Mouse (Mus musculus): ENCODE measurements around the gene Arid5b.

Gene Arid5b

GRCm38 (mm10) chr10:68278632-68279361, at the start of gene Arid5b:
Gene Arid5b (minus strand): TSS chr10:68278740.
- DNase-seq, result peak; percentile 81

DNA sequence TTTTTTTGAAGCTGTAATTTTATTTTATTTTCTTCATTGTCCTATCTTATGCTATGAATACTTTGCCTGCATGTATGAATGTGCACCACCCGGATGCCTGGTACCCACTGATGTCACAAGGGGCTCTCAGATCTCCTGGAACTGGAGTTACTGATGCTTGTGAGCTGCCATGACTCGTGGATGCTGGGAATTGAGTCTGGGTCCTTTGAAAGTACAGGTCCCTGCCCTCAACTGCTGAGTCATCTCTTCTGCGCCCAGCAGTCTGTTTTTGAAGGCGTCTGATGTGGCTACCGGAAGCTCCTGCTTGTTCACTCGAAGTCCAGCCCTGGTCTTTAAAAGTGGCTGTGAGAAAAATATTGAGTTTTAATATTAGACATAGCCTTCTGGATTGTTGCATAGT, 46.8 kb upstream of the Arid5b start:
- no peak for DNase-seq

GRCm38 (mm10) chr10:68324061-68324460, 45.5 kb upstream of the Arid5b start:
- DNase-seq, result no peak

DNA sequence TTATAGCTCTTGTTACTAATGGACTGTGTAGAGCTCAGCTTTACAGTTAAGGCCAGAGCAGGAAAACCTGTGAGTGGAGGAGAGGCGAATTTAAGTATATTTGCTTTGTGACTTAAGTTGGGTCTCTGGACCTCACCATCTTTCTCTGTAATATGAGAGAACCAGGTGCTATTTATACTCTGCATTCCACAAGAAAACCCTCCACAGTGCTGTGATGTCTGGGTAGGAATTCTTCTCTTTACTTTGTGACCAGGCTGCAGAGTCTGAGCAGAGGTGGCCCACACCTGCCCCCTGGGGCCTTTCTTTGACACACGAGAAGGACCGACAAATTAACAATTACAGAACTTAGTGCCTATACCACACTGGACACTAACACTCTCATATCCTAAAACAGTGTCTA, 44.6 kb upstream of the Arid5b start:
- no peak for DNase-seq

- no peak for DNase-seq
Measured at GRCm38 (mm10) chr10:68320986-68321385, 42.4 kb upstream of the Arid5b start.

- DNase-seq, result no peak
Measured at GRCm38 (mm10) chr10:68320496-68320895, 42.0 kb upstream of the Arid5b start.

GRCm38 (mm10) chr10:68319438-68319837, 40.9 kb upstream of the Arid5b start:
- DNase-seq, result peak; percentile 18

- peak; percentile 22 for DNase-seq
Measured at GRCm38 (mm10) chr10:68318438-68318979, 40.0 kb upstream of the Arid5b start.

- DNase-seq, result no peak
Measured at GRCm38 (mm10) chr10:68312734-68313133, 34.2 kb upstream of the Arid5b start.

DNA sequence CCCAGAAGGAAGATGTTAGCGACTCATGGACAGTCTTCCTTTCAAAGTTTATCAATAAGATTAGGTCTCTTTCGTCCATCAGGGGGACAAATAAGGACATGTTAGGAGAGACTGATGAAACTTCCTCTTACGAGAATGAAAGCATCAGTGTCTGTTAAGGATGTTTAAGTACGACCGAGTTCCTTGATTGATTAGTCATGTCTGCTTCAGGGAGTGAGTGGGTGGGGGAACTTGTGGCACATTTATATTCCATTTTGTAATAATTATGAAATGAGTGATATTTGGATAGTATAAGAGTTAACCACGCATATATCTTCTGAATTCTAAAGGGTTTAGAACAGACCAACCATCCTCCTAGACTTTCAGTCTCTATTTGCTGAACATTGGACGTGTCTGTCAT, 22.5 kb upstream of the Arid5b start:
- DNase-seq, result no peak

GRCm38 (mm10) chr10:68289465-68289864, 10.9 kb upstream of the Arid5b start:
- DNase-seq, result no peak

- DNase-seq, result peak; percentile 92
Measured at GRCm38 (mm10) chr10:68282466-68283391, 4.2 kb upstream of the Arid5b start.

DNA sequence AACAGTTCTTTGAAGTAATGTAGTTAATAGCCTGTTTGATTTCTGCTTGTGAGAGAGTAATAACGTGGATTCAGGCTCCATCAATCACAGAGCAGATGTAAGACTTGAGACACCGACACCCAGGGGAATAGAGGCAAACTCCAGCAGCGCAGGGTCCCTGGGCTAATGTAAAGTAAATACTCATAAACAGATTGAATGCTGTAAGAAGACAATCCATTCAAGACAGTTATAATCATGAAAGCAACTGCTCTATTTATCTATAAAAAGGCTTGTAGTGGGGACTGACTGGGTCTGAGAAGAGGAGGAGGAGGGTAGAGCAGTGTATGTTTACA, 3.2 kb upstream of the Arid5b start:
- no peak for DNase-seq

- no peak for DNase-seq
Measured at GRCm38 (mm10) chr10:68281076-68281774, 2.7 kb upstream of the Arid5b start.

DNA sequence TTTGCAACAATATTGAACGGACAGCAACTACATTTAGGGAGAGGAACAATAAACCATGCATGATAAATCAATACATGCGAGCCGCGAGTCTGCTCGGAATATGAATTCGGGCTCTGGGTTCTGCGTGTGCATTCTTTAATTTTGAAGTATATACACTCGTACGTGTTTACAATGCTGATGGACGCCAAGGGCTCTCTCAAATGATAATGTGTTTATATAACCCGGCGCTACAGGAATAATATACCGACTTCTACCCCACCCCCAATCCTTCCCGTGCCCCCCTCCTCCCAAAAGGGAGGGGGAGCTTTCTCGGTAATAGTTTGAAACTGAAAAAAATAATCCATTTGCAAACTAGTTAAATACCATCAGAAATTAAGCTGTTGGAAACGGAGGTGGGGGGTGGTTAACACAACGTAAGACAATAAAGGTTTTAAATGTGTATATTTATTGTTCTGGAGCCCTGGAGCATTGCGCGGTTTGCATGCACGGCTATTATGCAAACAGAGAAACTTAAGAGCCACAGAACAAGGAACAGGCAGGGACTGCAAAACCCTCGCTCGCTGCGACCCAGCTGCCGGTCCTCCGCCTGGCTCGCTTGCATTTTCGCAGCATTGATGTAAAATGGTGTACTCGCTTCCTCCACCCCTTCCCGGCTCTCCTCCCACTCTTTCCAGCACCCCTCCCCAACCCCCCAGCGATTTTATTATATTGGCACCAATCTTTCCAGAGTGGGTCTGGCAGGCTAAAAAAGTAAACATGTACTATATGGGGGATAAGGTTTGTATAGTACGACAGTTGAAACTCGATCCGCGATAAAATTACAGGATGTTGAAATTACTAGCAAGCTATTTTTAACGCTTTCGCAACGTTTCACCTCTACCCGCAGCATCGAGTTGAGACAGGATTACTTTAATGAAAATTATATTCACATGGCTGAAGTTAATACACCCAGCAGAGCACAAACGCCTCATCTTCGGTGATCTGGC, 1.3 kb upstream of the Arid5b start:
- peak; percentile 76 for DNase-seq

DNA sequence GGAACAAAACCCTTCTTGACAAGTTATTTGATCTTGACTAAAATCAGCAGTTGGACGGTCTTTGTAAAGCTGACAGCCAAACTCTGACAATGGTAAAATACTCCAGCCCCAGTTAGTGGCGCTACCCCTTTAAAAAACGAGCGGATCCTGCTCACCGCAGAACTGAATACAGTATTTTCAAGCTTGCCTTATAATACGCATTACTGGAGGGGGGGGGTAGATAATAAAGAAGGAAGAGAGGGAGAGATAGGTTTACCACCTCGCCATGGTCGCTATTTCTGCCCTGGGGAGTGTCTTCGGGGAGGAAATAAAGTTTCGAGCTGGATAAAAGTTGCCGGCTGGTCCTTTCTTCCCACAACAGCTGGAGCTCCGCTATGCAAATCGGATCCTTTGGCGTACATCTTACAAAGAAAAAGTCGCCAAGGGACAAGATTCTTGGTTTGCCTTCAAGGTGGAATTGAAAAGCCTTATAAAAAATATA, 829 bp downstream of the Arid5b start:
- peak; percentile 66 for DNase-seq

- peak; percentile 71 for DNase-seq
Measured at GRCm38 (mm10) chr10:68276976-68277441, 1.5 kb downstream of the Arid5b start.

- peak; percentile 81 for DNase-seq
Measured at GRCm38 (mm10) chr10:68276350-68276975, 2.1 kb downstream of the Arid5b start.

GRCm38 (mm10) chr10:68274900-68275760, 3.4 kb downstream of the Arid5b start:
- DNase-seq, result peak; percentile 37

GRCm38 (mm10) chr10:68269789-68270188, 8.8 kb downstream of the Arid5b start:
- no peak for DNase-seq

Measured in lung, postnatal 10 days (tissue).